Mouse (Mus musculus): ENCODE data around the gene Pkn3. TPM values are rescaled to one million over a fixed set of nuclear protein-coding genes. Genes with fewer than 3 reads are reported as not detected.
A peak's percentile ranks its signal among the peaks of the same experiment; 100 is the strongest.
"Not testable (repeated sequence)": the region's sequence is repeated elsewhere in the genome, so short reads cannot be mapped to it uniquely, and the experiment has no call there.

Pkn3 gene
- total RNA-seq, 2 experiments from 2014 or later = 8.3 to 11.5 TPM

GRCm38 (mm10) chr2:30132801-30133612 is 55.5 kb downstream of the Pkn3 start:
- peak; percentile 30 to 41 for DNase-seq
- intact Hi-C loops (cut with DNase I) = no loop called here

DNA sequence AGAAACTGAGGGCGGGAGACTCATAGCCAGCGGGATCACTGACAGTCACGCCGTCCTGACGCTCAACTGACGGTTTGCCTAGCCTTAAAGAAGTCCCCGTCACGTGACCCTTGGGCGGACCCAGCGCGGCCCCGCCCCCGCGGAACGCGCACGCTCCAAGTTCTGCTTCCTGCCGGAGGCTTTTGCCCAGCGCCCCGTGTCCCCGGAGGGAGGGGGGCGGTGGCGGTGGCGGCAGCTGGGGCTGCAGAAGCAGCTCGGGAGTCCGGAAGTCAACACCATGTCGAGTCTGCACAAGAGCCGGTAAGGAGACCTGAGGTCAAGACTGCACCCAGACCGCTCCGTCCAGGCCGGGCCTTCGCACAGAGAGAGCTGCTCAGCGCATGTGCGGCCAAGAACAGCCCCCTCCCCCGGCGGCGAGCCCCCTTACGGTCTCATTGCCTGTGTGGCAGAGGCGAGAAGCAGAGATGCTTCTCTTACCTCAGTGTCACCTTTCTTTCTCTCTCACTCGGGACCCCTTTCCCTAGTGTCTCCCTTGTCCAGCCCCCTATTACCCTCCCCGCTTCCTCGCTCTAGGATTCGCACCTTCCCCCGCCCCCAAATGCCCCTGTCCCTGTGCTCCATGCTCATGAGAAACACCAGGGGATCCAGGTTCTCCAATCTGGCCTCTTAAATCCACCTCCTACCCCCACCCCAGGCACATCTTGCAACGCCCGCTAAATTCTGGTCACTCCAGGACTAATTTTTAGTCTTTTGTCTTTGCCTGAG is 56.3 kb downstream of the Pkn3 start, which contains the start of gene Tbc1d13:
Gene Tbc1d13, plus strand, starts transcription at position 134 of the 765 bp plus-strand sequence.
- intact Hi-C loops (cut with DNase I) = no loop called here

GRCm38 (mm10) chr2:30134378-30134711 is 56.9 kb downstream of the Pkn3 start:
- intact Hi-C loops (cut with DNase I) = no loop called here
- no peak for DNase-seq

More for the DNA sequence above, 56.3 kb downstream of the Pkn3 start, which contains the start of gene Tbc1d13:
- DNase-seq = peak; percentile 98 to 99

DNA sequence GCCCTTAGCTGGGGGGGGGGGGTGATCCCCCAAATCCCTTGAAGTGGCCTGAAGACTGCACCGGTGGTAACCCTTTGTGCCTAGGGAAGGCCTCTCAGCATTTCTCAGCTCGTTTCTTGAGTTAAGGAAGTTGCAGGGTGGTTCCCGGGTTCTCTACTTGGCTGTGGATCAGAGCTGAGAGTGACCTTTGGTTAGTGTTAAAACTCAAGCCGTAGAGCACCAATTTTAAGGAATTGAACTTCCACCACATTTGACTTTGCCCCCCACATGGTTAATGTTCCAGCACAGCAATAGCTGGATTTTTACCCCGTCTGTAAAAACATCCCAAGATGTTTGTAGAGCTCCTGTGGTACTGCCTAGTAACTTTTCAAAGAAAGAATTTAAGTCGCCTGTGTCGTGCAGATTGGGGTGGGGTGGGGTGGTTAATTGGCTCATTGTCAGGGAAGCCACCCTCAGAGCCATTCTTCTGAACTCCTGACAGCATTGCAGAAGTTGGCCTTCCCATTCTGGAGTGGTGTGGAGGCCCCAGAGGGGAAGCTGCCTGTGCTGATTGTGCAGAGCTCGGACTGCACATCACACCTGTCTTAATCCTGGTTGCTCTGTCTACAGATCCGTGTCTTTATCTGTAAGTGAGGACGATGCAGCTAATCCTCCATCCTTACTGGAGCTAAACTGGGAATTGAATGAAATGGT is 57.6 kb downstream of the Pkn3 start:
- no peak for DNase-seq
- intact Hi-C loops (cut with DNase I) = no loop called here

- intact Hi-C loops (cut with DNase I) = no loop called here
- no peak for DNase-seq
These were observed 59.0 kb downstream of the Pkn3 start for GRCm38 (mm10) chr2:30136458-30136857.

DNA sequence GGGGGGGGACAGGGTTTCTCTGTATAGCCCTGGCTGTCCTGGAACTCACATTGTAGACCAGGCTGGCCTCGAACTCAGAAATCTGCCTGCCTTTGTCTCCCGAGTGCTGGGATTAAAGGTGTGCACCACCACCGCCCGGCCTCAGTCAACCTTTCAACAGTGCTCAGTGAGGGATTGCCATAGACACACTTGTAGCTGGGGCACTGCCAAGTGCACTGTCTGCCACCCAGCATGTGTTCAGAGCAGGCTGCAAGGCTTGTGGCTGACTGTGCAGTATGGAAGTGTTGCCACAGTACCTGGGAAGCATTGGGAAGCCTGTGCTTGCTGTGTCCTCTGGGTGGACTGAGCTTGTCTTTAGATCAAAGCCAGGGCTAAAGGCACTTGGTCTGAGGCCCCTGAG is 62.5 kb downstream of the Pkn3 start:
- DNase-seq; intact Hi-C loops (cut with DNase I): not testable (repeated sequence)

Other genes with a start within 250 kb of the Pkn3 start
- gene Cercam, start 208.5 kb upstream of the Pkn3 start, total RNA-seq (2021) = 1 to 10 TPM; 4.4 to 4.9 TPM
- 10 to 100 TPM; 24.0 to 29.7 TPM for gene Odf2, start 188.5 kb upstream of the Pkn3 start, total RNA-seq (2021)
- gene Gle1, start 142.3 kb upstream of the Pkn3 start, total RNA-seq (2021) = 10 to 100 TPM; 22.5 to 26.8 TPM
- 100 to 1,000 TPM; 193 to 213 TPM for gene Sptan1, start 112.1 kb upstream of the Pkn3 start, total RNA-seq (2021)
- gene Wdr34, start 28.8 kb upstream of the Pkn3 start, total RNA-seq (2021) = 1 to 10 TPM; 6.4 to 8.2 TPM
- 100 to 1,000 TPM in 1 of 2 experiments, 10 to 100 TPM in 1; 87.1 to 103 TPM for gene Set, start 20.3 kb upstream of the Pkn3 start, total RNA-seq (2021)
- 1 to 10 TPM; 4.1 to 4.7 TPM for gene Zdhhc12, start 16.0 kb downstream of the Pkn3 start, total RNA-seq (2021)
- gene Zer1, start 46.9 kb downstream of the Pkn3 start, total RNA-seq (2021) = 10 to 100 TPM; 24.3 to 27.3 TPM
- 10 to 100 TPM; 17.5 to 18.0 TPM for gene Tbc1d13, start 56.1 kb downstream of the Pkn3 start, total RNA-seq (2021)
- 10 to 100 TPM; 91.8 to 92.4 TPM for gene Endog, start 93.8 kb downstream of the Pkn3 start, total RNA-seq (2021)
- 1 to 10 TPM; 5.8 to 6.0 TPM for gene Spout1, start 100.8 kb downstream of the Pkn3 start, total RNA-seq (2021)
- gene Kyat1, start 128.2 kb downstream of the Pkn3 start, total RNA-seq (2021) = 10 to 100 TPM; 40.9 to 42.8 TPM
- gene Lrrc8a, start 160.0 kb downstream of the Pkn3 start, total RNA-seq (2021) = 10 to 100 TPM; 56.7 to 67.8 TPM
- gene Gm28035, start 162.9 kb downstream of the Pkn3 start, total RNA-seq (2021) = 1 to 10 TPM; 4.5 to 5.5 TPM
- 100 to 1,000 TPM in 1 of 2 experiments, 10 to 100 TPM in 1; 96.9 to 120 TPM for gene Phyhd1, start 188.5 kb downstream of the Pkn3 start, total RNA-seq (2021)
- gene Gm28038, start 203.4 kb downstream of the Pkn3 start, total RNA-seq (2021) = 1 to 10 TPM in 1 of 2 experiments, under 1 TPM in 1; 0.92 to 3.1 TPM
- 10 to 100 TPM; 22.4 to 24.7 TPM for gene Dolk, start 208.7 kb downstream of the Pkn3 start, total RNA-seq (2021)
- gene Nup188, start 208.7 kb downstream of the Pkn3 start, total RNA-seq (2021) = 10 to 100 TPM; 17.0 to 20.5 TPM